Mouse (Mus musculus): ENCODE data around the gene Gnai3.

DNA sequence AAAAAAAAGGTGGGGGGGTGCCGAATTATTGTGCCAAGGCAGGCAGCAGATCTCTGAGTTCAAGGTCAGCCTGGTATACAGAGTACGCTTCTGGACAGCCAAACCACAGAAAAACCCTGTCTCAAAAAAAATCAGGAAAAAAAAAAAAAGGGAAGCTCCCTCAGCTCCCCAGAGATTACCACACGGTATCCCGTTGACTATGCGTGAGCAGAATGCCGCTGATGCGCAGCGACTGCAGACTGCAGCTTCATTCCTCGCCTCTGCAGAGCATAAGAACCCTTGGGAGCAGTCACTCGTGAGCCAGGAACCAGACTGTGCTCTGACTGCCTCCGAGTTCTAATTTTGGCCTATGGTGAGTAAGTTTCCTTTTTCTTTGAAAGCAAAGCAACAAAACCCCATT lies 11.2 kb downstream of the Gnai3 start:
- TF ChIP-seq CTCF (IDR thresholded peaks at IDR 0.05; ENCODE audit: low read depth) (no peak), EP300 (optimal IDR thresholded peaks at IDR 0.05) (no peak)
